Mouse (Mus musculus) hindbrain, embryonic 10.5 days (tissue): ENCODE results near the gene Wdr41. TPM values are rescaled to one million over a fixed set of nuclear protein-coding genes. Genes with fewer than 3 reads are reported as not detected.
A peak's percentile ranks its signal among the peaks of the same experiment; 100 is the strongest.

Experiments
- DNase-seq: peaks from one replicate; pipeline ENCODE4 v3.0.0-alpha.2; 2017; ENCODE audit warnings: low spot score
- H3K27ac ChIP-seq: fragments of 300-500 bp; sonication (generic); 2 replicates; pipeline ENCODE4 v1.5.1; 2016; ENCODE audit warnings: mild to moderate bottlenecking, moderate library complexity
- H3K27me3 ChIP-seq: fragments of 300-500 bp; sonication (generic); 2 replicates; pipeline ENCODE4 v1.6.1; 2016; ENCODE audit warnings: mild to moderate bottlenecking; ENCODE audit not compliant: poor library complexity, insufficient read depth, severe bottlenecking
- H3K36me3 ChIP-seq: fragments of 300-500 bp; sonication (generic); 2 replicates; pipeline ENCODE4 v1.6.1; 2016; ENCODE audit warnings: mild to moderate bottlenecking, moderate library complexity
- H3K4me1 ChIP-seq: fragments of 300-500 bp; sonication (generic); replicated peaks from 2 replicates; pipeline ENCODE4 v1.6.1; 2016; ENCODE audit warnings: mild to moderate bottlenecking
- H3K4me3 ChIP-seq: fragments of 300-500 bp; sonication (generic); 2 replicates; pipeline ENCODE4 v1.5.1; 2016; ENCODE audit warnings: mild to moderate bottlenecking, moderate library complexity
- H3K9me3 ChIP-seq: fragments of 300-500 bp; sonication (generic); 2 replicates; pipeline ENCODE4 v1.6.1; 2016; ENCODE audit warnings: mild to moderate bottlenecking, moderate library complexity
- WGBS: fragments of 180-500 bp; shearing (Covaris S2); methylation state at CpG from one replicate; pipeline ENCODE4 v1.1.7; 2016; 5-methylcytosine and 5-hydroxymethylcytosine counted together
- polyA plus RNA-seq: library from polyadenylated mRNA; unstranded; fragments of >200 nt; fragmentation: Nextera tagmentation; extraction: Ambion mirVana; gene quantifications from 2 replicates; pipeline ENCODE4 v1.2.1, GENCODE M21; 2016

Wdr41 gene
- polyA plus RNA-seq, result 17.2 and 18.3 TPM in 2 replicates

DNA sequence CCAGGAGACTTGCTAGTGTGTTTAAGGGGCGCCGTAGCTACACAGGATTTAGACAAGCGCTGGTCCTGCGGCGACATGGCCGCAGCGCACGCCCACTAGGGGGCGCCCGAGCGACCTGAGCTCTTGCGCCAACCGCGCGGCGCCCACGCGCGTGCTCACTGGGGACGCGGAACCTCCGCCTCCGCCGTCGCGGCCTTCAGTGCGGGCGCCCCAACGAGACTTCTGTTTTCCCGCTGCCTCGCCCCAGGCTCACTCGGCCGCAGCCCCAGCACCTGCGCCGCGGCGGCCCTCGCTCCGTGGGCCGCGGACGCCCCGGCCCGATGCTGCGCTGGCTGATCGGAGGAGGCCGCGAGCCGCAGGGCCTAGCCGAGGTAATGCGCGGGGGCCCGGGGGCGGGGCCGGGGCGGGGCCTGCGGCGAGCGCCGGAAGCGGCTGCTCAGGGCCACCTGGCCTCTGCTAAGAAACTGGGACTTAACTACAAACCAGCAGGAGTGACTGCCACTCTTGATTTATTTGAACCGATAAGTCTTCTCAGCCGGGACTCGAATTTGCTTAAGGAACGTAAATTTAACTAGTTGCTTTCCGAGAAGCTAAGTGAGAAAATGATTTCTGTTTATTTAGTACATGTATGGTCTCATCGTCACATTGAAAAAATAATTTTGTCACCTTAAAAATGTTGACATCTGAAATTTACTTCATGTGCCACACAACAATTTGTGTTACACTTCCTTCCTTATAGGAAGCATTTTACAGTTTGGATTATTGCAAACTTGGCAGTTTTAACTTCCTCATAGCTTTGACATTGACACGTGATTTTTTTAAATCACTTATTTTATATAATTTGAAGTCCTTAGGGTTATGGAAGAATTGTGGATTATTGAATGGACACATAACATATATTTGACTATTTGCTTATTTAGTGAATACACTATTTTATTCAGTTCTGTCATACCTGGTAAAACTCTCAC, at the start of gene Wdr41:
Gene Wdr41, plus strand, starts transcription at position 126 of the 968 bp plus-strand sequence.
- H3K27me3 ChIP-seq, result no peaks in the 10 kb centered on the region
- 3% methylated on average over 68 of the region's 68 CpGs for WGBS
- peak; percentile 90 for DNase-seq
- H3K4me3 ChIP-seq, result peak within 1 kb of the TSS; percentile 82
- H3K4me1 ChIP-seq, result peaks cover 17% of the 10 kb centered on the region
- H3K36me3 ChIP-seq, result peaks cover 11% of the 10 kb centered on the region; the same call in 1 of the 2 replicates
- H3K9me3 ChIP-seq, result no peaks in the 10 kb centered on the region
- H3K27ac ChIP-seq, result peak within 1 kb of the TSS; percentile 99

DNA sequence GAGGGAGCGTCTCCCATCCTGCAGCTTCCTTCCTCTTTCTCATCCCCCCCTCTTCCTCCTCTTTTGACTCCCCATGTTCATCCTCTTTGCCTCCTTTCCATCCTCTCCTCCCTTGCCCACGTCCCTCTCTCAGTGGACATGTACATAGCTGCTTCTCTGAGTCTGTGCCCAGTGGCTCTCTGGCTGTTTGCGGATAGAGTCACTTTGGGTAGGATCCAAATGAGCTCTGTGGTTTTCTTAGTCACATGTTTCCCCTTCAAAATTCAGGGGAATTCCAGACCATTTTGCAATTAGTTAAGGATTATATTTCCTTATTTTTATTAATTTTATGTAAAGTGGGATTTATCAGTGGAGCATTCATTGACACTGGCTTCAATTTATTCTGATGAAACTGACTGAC, 48.1 kb upstream of the Wdr41 start:
- H3K4me1 ChIP-seq, result no peaks in the 10 kb centered on the region
- H3K4me3 ChIP-seq, result no peak overlapping the region
- no peaks in the 10 kb centered on the region for H3K36me3 ChIP-seq
- WGBS, result 85% methylated on average over 3 of the region's 3 CpGs
- H3K9me3 ChIP-seq, result no peaks in the 10 kb centered on the region
- peaks cover 22% of the 10 kb centered on the region for H3K27me3 ChIP-seq
- DNase-seq, result no peak
- H3K27ac ChIP-seq, result no peak overlapping the region

DNA sequence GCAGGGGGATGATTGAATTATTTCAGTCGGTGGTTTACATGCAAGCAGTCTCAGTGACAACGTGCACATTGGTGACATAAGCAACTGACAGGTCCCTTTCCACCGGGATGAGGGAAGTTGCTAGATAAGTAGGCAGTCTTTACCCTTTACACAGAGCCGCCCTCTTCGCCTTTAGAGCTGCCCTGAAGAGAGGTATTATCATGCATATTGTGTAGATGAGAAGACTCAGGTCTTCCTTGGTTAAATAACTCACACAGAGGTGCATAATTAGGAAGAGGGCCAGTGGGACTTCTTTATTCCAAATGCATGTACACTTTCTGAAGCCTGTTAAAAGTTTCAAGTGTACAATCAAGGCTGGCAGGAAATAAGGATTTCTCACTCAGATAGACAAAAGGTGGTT, 37.7 kb upstream of the Wdr41 start:
- Histone ChIP-seq H3K9me3 (no peaks in the 10 kb centered on the region), H3K27ac (no peak overlapping the region), H3K4me3 (no peak overlapping the region), H3K27me3 (peaks cover 26% of the 10 kb centered on the region), H3K4me1 (no peaks in the 10 kb centered on the region), H3K36me3 (no peaks in the 10 kb centered on the region)
- WGBS, result 54% methylated on average over 5 of the region's 5 CpGs
- no peak for DNase-seq

- H3K4me1 ChIP-seq, result no peaks in the 10 kb centered on the region
- H3K4me3 ChIP-seq, result no peak overlapping the region
- H3K27me3 ChIP-seq, result peaks cover 26% of the 10 kb centered on the region
- DNase-seq, result no peak
- no peaks in the 10 kb centered on the region for H3K36me3 ChIP-seq
- WGBS, result 77% methylated on average over 5 of the region's 5 CpGs
- H3K27ac ChIP-seq, result no peak overlapping the region
- no peaks in the 10 kb centered on the region for H3K9me3 ChIP-seq
Observed at GRCm38 (mm10) chr13:94940104-94940503, 36.0 kb upstream of the Wdr41 start.

GRCm38 (mm10) chr13:94941230-94941629, 34.9 kb upstream of the Wdr41 start:
- Histone ChIP-seq H3K27ac (no peak overlapping the region), H3K36me3 (no peaks in the 10 kb centered on the region), H3K27me3 (peaks cover 27% of the 10 kb centered on the region), H3K4me1 (no peaks in the 10 kb centered on the region), H3K9me3 (no peaks in the 10 kb centered on the region), H3K4me3 (no peak overlapping the region)
- 20% methylated on average over 4 of the region's 4 CpGs for WGBS
- DNase-seq, result peak; percentile 64

GRCm38 (mm10) chr13:94955941-94956340, 20.2 kb upstream of the Wdr41 start:
- no peaks in the 10 kb centered on the region for H3K4me1 ChIP-seq
- H3K36me3 ChIP-seq, result no peaks in the 10 kb centered on the region
- 78% methylated on average over 6 of the region's 6 CpGs for WGBS
- H3K27me3 ChIP-seq, result no peaks in the 10 kb centered on the region
- H3K4me3 ChIP-seq, result no peak overlapping the region
- no peak overlapping the region for H3K27ac ChIP-seq
- H3K9me3 ChIP-seq, result no peaks in the 10 kb centered on the region
- no peak for DNase-seq

GRCm38 (mm10) chr13:94957965-94958364, 18.2 kb upstream of the Wdr41 start:
- H3K4me1 ChIP-seq, result no peaks in the 10 kb centered on the region
- no peaks in the 10 kb centered on the region for H3K36me3 ChIP-seq
- no peak for DNase-seq
- H3K27ac ChIP-seq, result no peak overlapping the region
- no peaks in the 10 kb centered on the region for H3K9me3 ChIP-seq
- H3K27me3 ChIP-seq, result no peaks in the 10 kb centered on the region
- WGBS, result 66% methylated on average over 1 of the region's 1 CpGs
- H3K4me3 ChIP-seq, result no peak overlapping the region

DNA sequence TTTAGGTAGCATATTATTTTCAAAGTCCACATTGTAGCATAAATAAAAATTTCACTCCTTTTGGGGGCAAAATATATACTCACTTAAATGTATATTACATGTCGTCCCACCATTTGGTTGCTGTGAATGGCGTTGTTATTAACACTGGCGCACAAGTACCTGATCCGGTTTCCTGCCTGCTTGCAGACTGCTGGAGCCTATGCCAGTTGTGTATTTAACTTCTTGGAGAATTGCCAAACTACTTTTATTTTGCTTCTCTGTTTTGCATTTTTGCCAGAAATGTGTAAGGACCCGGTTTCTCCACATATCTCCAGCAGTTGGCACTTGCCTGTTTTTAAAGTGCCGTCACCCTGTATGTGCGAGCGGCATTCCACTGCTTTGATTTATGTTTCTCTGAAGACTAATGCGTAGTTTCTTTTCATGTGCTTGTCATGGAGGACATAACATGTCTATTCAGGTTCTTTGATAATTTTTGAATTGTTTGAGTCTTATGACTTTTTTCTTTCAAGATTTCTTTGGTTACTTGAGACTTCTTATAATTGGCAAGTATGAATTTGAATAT, 6.1 kb upstream of the Wdr41 start:
- H3K9me3 ChIP-seq, result no peaks in the 10 kb centered on the region
- H3K27me3 ChIP-seq, result no peaks in the 10 kb centered on the region
- H3K4me3 ChIP-seq, result no peak overlapping the region
- H3K27ac ChIP-seq, result no peak overlapping the region
- 90% methylated on average over 9 of the region's 9 CpGs for WGBS
- no peak for DNase-seq
- no peaks in the 10 kb centered on the region for H3K36me3 ChIP-seq
- H3K4me1 ChIP-seq, result no peaks in the 10 kb centered on the region

DNA sequence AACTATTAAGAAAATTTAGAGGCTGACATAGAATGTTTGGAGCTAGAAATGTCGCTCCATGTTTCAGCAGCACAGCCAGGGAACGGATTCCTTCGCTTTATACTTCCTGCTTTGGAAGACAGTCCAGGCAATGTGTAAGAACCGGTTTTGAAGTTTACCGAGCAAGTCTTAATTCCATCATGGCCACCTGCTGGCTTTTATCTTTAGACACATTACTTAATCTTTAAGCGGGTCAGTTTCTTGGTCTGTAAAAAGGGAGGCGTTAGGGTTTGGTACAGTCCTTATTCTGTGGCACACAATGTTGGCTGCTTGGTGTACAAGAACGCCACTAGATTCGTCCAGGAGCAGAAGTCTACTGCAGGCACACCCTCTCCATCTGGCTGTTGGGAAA, 321 bp upstream of the Wdr41 start:
- Histone ChIP-seq H3K4me1 (peaks cover 17% of the 10 kb centered on the region), H3K4me3 (peak overlapping the region; percentile 82), H3K9me3 (no peaks in the 10 kb centered on the region), H3K36me3 (0 out of 2 replicates have a peak, but pooled peaks cover 5% of the 10 kb centered on the region), H3K27me3 (no peaks in the 10 kb centered on the region), H3K27ac (peak overlapping the region; percentile 99)
- 32% methylated on average over 9 of the region's 9 CpGs for WGBS
- no peak for DNase-seq

GRCm38 (mm10) chr13:94979081-94979480, 2.9 kb downstream of the Wdr41 start:
- Histone ChIP-seq H3K27ac (no peak overlapping the region), H3K9me3 (no peaks in the 10 kb centered on the region), H3K27me3 (no peaks in the 10 kb centered on the region), H3K4me3 (no peak overlapping the region), H3K36me3 (peaks cover 20% of the 10 kb centered on the region; the same call in 1 of the 2 replicates), H3K4me1 (peaks cover 17% of the 10 kb centered on the region)
- no peak for DNase-seq
- WGBS, result 56% methylated on average over 7 of the region's 7 CpGs

DNA sequence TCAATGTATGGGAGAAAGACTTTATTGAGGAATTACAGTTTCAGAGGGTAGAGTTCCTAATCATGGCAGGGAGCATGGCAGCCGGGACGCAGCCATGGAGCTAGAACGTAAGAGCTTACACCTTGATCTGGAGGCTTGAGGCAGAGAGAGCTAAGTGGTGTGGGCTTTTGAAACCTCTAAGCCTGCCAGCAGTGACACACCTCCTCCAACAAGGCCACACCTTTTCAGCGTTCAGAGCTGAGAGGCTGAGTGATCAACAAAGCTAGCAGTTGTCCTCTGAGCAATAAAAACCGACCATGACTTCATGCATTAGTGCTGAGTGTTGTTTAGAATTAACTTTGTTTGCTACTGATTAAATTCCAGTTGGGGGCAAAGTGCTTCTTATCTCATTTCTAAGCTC, 14.4 kb downstream of the Wdr41 start:
- Histone ChIP-seq H3K4me1 (no peaks in the 10 kb centered on the region), H3K4me3 (no peak overlapping the region), H3K9me3 (no peaks in the 10 kb centered on the region), H3K36me3 (no peaks in the 10 kb centered on the region), H3K27me3 (no peaks in the 10 kb centered on the region), H3K27ac (no peak overlapping the region)
- 81% methylated on average over 5 of the region's 5 CpGs for WGBS
- DNase-seq, result no peak

GRCm38 (mm10) chr13:95007281-95007680, 31.1 kb downstream of the Wdr41 start:
- no peaks in the 10 kb centered on the region for H3K9me3 ChIP-seq
- H3K4me1 ChIP-seq, result no peaks in the 10 kb centered on the region
- H3K36me3 ChIP-seq, result peaks cover 9% of the 10 kb centered on the region
- H3K27ac ChIP-seq, result no peak overlapping the region
- no peaks in the 10 kb centered on the region for H3K27me3 ChIP-seq
- no peak overlapping the region for H3K4me3 ChIP-seq
- DNase-seq, result no peak
- WGBS, result 83% methylated on average over 8 of the region's 8 CpGs

DNA sequence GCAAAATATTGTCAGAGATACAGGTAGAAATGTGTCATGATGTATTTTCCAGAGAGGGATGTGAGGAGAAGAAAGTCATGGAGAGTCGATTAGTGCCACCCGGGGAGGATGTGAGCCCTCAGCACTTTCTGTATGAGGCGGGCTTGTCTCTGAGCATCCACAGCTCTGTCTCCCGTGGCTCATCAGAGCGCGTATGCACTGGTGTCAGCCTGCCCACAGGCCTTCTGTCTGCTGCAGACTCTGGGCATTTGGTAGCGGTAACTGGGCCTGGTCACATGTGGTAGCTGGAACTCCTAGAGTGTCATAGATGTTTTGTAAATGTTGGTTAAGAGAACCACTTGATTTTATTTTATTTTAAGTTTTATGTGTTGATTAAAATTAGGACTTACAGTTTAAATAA, 33.1 kb downstream of the Wdr41 start:
- Histone ChIP-seq H3K36me3 (peaks cover 11% of the 10 kb centered on the region), H3K27me3 (no peaks in the 10 kb centered on the region), H3K4me3 (no peak overlapping the region), H3K4me1 (no peaks in the 10 kb centered on the region), H3K27ac (no peak overlapping the region), H3K9me3 (no peaks in the 10 kb centered on the region)
- 90% methylated on average over 7 of the region's 7 CpGs for WGBS
- DNase-seq, result no peak
